Mouse (Mus musculus) hematopoietic stem cell, adult 5-6 weeks (primary cell): Measurements from ENCODE around the gene Serpinb11. TPM values are rescaled to one million over a fixed set of nuclear protein-coding genes. Genes with fewer than 3 reads are reported as not detected.

Experiments
- total RNA-seq: library from RNA; stranded (forward); fragments of 172-1452, 232-1000 nt; gene quantifications from 2 replicates; pipeline ENCODE4 v1.2.3, GENCODE M21; 2017

The Serpinb11 gene
- total RNA-seq, 1 experiment from 2014 or later, result not detected

Other genes with a start within 250 kb of the Serpinb11 start
- gene Serpinb3b, start 82.8 kb upstream of the Serpinb11 start, total RNA-seq, result not detected in 2 replicates
- not detected in 2 replicates for gene Serpinb3c, start 82.8 kb upstream of the Serpinb11 start, total RNA-seq
- gene Serpinb7, start 38.5 kb downstream of the Serpinb11 start, total RNA-seq, result not detected in 2 replicates
- gene Serpinb2, start 150.2 kb downstream of the Serpinb11 start, total RNA-seq, result 0.50 TPM in 1 of 2 replicates, not detected in the other
- gene Serpinb8, start 228.8 kb downstream of the Serpinb11 start, total RNA-seq, result 2.2 and 4.4 TPM in 2 replicates